Mouse (Mus musculus): ENCODE results near the gene Fam129c. TPM values are rescaled to one million over a fixed set of nuclear protein-coding genes. Genes with fewer than 3 reads are reported as not detected.
A peak's percentile ranks its signal among the peaks of the same experiment; 100 is the strongest.

The Fam129c gene
- polyA plus RNA-seq, 1 experiment from 2014 or later = 0.77 TPM

DNA sequence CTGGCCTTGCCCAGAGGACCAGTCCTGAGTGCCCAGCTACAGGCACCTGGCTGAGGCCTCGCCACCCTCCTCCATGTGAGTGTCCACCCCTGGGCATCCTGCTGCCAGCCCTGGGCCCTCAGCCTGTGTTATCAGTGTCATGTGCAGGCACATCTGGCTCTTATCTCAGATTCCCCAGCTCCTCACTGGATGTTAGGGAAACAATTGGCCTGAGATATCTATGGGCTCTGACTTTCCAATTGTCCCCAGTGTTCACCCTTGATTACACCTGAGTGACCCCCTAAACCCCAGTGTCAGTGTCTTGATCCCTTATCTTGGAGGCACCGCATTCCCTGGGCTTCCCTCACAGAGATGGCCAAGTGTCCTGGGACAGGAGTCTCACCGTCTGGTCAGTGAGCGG is 41.9 kb downstream of the Fam129c start:
- ATAC-seq = no peak
- Histone ChIP-seq H3K9me3 (ENCODE audit: control insufficient read depth) (no peaks in the 10 kb centered on the region), H3K27me3 (replicated peaks; ENCODE audit: control insufficient read depth, insufficient read depth, low read length) (no peaks in the 10 kb centered on the region; the same call in 1 of the 2 replicates), H3K9ac (ENCODE audit: low read depth, low read length) (no peak overlapping the region), H3K4me1 (replicated peaks; ENCODE audit: control insufficient read depth, insufficient read depth, low read length) (no peaks in the 10 kb centered on the region), H3K36me3 (ENCODE audit: control insufficient read depth, insufficient read depth) (no peaks in the 10 kb centered on the region), H3K4me2 (replicated peaks; ENCODE audit: low read depth) (no peak overlapping the region), H3K4me3 (ENCODE audit: low read depth, low read length) (no peak overlapping the region), H3K27ac (ENCODE audit: low read depth, low read length) (no peak overlapping the region)
- WGBS = 84% methylated on average over 4 of the region's 4 CpGs
- TF ChIP-seq CTCF (IDR thresholded peaks at IDR 0.05; ENCODE audit: low read depth) = no peak

- Histone ChIP-seq H3K27ac (ENCODE audit: low read depth, low read length) (no peak overlapping the region), H3K27me3 (replicated peaks; ENCODE audit: control insufficient read depth, insufficient read depth, low read length) (no peaks in the 10 kb centered on the region), H3K4me1 (replicated peaks; ENCODE audit: control insufficient read depth, insufficient read depth, low read length) (no peaks in the 10 kb centered on the region), H3K9ac (ENCODE audit: low read depth, low read length) (no peak overlapping the region), H3K4me2 (replicated peaks; ENCODE audit: low read depth) (no peak overlapping the region), H3K4me3 (ENCODE audit: low read depth, low read length) (no peak overlapping the region), H3K36me3 (ENCODE audit: control insufficient read depth, insufficient read depth) (no peaks in the 10 kb centered on the region), H3K9me3 (ENCODE audit: control insufficient read depth) (no peaks in the 10 kb centered on the region)
- no peak for TF ChIP-seq CTCF (IDR thresholded peaks at IDR 0.05; ENCODE audit: low read depth)
- ATAC-seq = no peak
- 83% methylated on average over 9 of the region's 9 CpGs for WGBS
These were observed 48.1 kb downstream of the Fam129c start for GRCm38 (mm10) chr8:71645510-71645909.

DNA sequence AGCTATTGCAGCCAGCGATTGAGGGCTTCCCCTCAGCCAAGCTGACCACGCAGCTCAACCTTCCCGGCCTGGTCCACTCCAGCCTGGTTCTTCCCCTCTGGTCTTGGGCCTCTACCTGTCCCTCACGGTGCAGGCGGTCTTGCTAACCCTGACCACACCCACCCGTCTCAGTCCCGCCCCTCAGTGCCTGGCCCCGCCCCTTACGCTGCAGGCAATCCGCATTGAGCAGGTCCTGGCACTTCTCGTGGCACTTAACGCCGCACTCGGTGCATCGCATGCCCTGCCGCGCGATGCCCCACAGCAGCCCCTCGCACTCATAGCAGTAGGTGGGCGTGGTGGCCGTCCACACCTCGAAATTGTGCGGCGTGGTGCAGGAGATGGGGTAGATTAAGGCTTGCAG is 57.2 kb downstream of the Fam129c start:
- no peaks in the 10 kb centered on the region for H3K4me1 ChIP-seq (replicated peaks; ENCODE audit: control insufficient read depth, insufficient read depth, low read length)
- peak; percentile 59 for ATAC-seq
- H3K4me3 ChIP-seq (ENCODE audit: low read depth, low read length) = peak overlapping the region; percentile 7; the same call in 1 of the 2 replicates
- no peak for TF ChIP-seq CTCF (IDR thresholded peaks at IDR 0.05; ENCODE audit: low read depth)
- 1% methylated on average over 24 of the region's 24 CpGs for WGBS
- H3K36me3 ChIP-seq (ENCODE audit: control insufficient read depth, insufficient read depth) = no peaks in the 10 kb centered on the region
- H3K4me2 ChIP-seq (replicated peaks; ENCODE audit: low read depth) = peak overlapping the region; percentile 35
- no peaks in the 10 kb centered on the region for H3K9me3 ChIP-seq (ENCODE audit: control insufficient read depth)
- no peak overlapping the region for H3K27ac ChIP-seq (ENCODE audit: low read depth, low read length)
- H3K27me3 ChIP-seq (replicated peaks; ENCODE audit: control insufficient read depth, insufficient read depth, low read length) = peaks cover 40% of the 10 kb centered on the region
- H3K9ac ChIP-seq (ENCODE audit: low read depth, low read length) = no peak overlapping the region

Small RNAs within 50 kb of the gene (microRNA-seq; reads per million reads assigned to microRNA genes)
- not detected for gene Mir6769b

Other genes starting within 250 kb of the Fam129c start
- 98.4 and 106 TPM in 2 replicates for gene Use1, start 230.8 kb upstream of the Fam129c start, polyA plus RNA-seq (2015; fragmentation: Nextera tagmentation; extraction: Ambion mirVana)
- 20.0 and 20.5 TPM in 2 replicates for gene Ocel1, start 226.3 kb upstream of the Fam129c start, polyA plus RNA-seq (2015; fragmentation: Nextera tagmentation; extraction: Ambion mirVana)
- gene Nr2f6, start 215.7 kb upstream of the Fam129c start, polyA plus RNA-seq (2015; fragmentation: Nextera tagmentation; extraction: Ambion mirVana) = 58.3 and 58.5 TPM in 2 replicates
- gene Ushbp1, start 201.8 kb upstream of the Fam129c start, polyA plus RNA-seq (2015; fragmentation: Nextera tagmentation; extraction: Ambion mirVana) = 4.1 and 4.9 TPM in 2 replicates
- 66.8 and 68.6 TPM in 2 replicates for gene Babam1, start 200.8 kb upstream of the Fam129c start, polyA plus RNA-seq (2015; fragmentation: Nextera tagmentation; extraction: Ambion mirVana)
- 2.8 and 4.4 TPM in 2 replicates for gene Ankle1, start 191.6 kb upstream of the Fam129c start, polyA plus RNA-seq (2015; fragmentation: Nextera tagmentation; extraction: Ambion mirVana)
- gene Abhd8, start 134.0 kb upstream of the Fam129c start, polyA plus RNA-seq (2015; fragmentation: Nextera tagmentation; extraction: Ambion mirVana) = 15.2 and 15.9 TPM in 2 replicates
- 187 and 190 TPM in 2 replicates for gene Mrpl34, start 132.7 kb upstream of the Fam129c start, polyA plus RNA-seq (2015; fragmentation: Nextera tagmentation; extraction: Ambion mirVana)
- 82.8 and 91.7 TPM in 2 replicates for gene Dda1, start 128.4 kb upstream of the Fam129c start, polyA plus RNA-seq (2015; fragmentation: Nextera tagmentation; extraction: Ambion mirVana)
- 0.54 and 0.74 TPM in 2 replicates for gene Ano8, start 111.7 kb upstream of the Fam129c start, polyA plus RNA-seq (2015; fragmentation: Nextera tagmentation; extraction: Ambion mirVana)
- gene Gtpbp3, start 109.5 kb upstream of the Fam129c start, polyA plus RNA-seq (2015; fragmentation: Nextera tagmentation; extraction: Ambion mirVana) = 6.3 and 6.6 TPM in 2 replicates
- gene Plvap, start 85.9 kb upstream of the Fam129c start, polyA plus RNA-seq (2015; fragmentation: Nextera tagmentation; extraction: Ambion mirVana) = 109 and 111 TPM in 2 replicates
- gene Ccdc194, start 71.9 kb upstream of the Fam129c start, polyA plus RNA-seq (2015; fragmentation: Nextera tagmentation; extraction: Ambion mirVana) = 0.08 TPM in 1 of 2 replicates, not detected in the other
- gene Bst2, start 60.2 kb upstream of the Fam129c start, polyA plus RNA-seq (2015; fragmentation: Nextera tagmentation; extraction: Ambion mirVana) = 85.5 and 91.5 TPM in 2 replicates
- gene Mvb12a, start 54.7 kb upstream of the Fam129c start, polyA plus RNA-seq (2015; fragmentation: Nextera tagmentation; extraction: Ambion mirVana) = 133 and 143 TPM in 2 replicates
- 0.66 and 0.90 TPM in 2 replicates for gene Tmem221, start 38.8 kb upstream of the Fam129c start, polyA plus RNA-seq (2015; fragmentation: Nextera tagmentation; extraction: Ambion mirVana)
- gene Nxnl1, start 31.0 kb upstream of the Fam129c start, polyA plus RNA-seq (2015; fragmentation: Nextera tagmentation; extraction: Ambion mirVana) = not detected in 2 replicates
- gene Slc27a1, start 28.8 kb upstream of the Fam129c start, polyA plus RNA-seq (2015; fragmentation: Nextera tagmentation; extraction: Ambion mirVana) = 14.5 and 14.9 TPM in 2 replicates
- 152 and 154 TPM in 2 replicates for gene Pgls, start 5.5 kb upstream of the Fam129c start, polyA plus RNA-seq (2015; fragmentation: Nextera tagmentation; extraction: Ambion mirVana)
- 43.3 and 44.5 TPM in 2 replicates for gene Colgalt1, start 13.3 kb downstream of the Fam129c start, polyA plus RNA-seq (2015; fragmentation: Nextera tagmentation; extraction: Ambion mirVana)
- 0.60 and 0.72 TPM in 2 replicates for gene Unc13a, start 74.1 kb downstream of the Fam129c start, polyA plus RNA-seq (2015; fragmentation: Nextera tagmentation; extraction: Ambion mirVana)
- gene Jak3, start 78.6 kb downstream of the Fam129c start, polyA plus RNA-seq (2015; fragmentation: Nextera tagmentation; extraction: Ambion mirVana) = 5.7 and 6.8 TPM in 2 replicates
- gene Insl3, start 91.6 kb downstream of the Fam129c start, polyA plus RNA-seq (2015; fragmentation: Nextera tagmentation; extraction: Ambion mirVana) = 2.5 and 3.0 TPM in 2 replicates
- 30.5 and 33.5 TPM in 2 replicates for gene B3gnt3, start 104.1 kb downstream of the Fam129c start, polyA plus RNA-seq (2015; fragmentation: Nextera tagmentation; extraction: Ambion mirVana)
- 2.2 and 2.5 TPM in 2 replicates for gene Fcho1, start 128.1 kb downstream of the Fam129c start, polyA plus RNA-seq (2015; fragmentation: Nextera tagmentation; extraction: Ambion mirVana)